Mouse (Mus musculus) naive thymus-derived CD4-positive, alpha-beta T cell, adult 2 months (primary cell): ENCODE measurements around the gene Man2a2.

Source experiments
- DNase-seq: peaks from one replicate; pipeline ENCODE4 v3.0.0-alpha.2; 2011; ENCODE audit warnings: low read depth

Gene Man2a2

DNA sequence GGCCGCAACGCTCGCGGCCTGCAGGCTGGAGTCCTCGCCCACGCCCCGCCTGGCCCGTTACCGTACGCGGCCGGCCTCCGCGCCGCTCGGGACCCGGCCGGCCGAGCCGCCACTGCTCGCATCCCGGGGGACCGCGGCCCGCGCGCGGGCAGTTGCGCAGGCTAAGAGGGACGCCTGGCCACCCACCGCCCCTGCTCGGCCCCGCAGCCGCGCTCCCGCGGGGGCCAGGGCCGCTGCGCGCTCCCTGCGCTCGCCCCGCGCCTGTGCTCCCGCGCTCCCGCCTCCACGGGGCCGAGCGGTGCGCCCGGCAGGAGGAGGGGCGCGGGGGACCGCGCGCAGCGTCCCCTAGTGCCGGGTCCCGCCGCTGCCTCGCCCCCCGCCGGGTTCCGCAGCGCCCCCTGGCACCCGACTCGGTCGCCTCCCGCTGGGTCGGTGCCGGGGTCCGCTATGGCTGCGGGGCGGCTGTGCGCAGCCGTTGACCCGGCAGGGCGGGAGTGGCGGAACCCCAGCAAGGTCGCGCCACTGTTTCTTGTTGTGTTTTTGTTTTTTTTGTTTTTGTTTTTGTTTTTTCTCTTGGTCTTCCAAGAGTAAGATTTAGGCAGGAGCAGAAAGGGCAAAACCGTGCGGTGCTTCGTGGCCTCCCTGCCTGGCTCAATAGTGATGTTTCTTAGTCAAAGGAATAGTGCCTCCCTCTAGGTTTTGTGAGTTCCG is at the start of gene Man2a2:
Gene Man2a2, minus strand, starts transcription at position 335 of the 711 bp plus-strand sequence.
- DNase-seq = peak; percentile 86

DNA sequence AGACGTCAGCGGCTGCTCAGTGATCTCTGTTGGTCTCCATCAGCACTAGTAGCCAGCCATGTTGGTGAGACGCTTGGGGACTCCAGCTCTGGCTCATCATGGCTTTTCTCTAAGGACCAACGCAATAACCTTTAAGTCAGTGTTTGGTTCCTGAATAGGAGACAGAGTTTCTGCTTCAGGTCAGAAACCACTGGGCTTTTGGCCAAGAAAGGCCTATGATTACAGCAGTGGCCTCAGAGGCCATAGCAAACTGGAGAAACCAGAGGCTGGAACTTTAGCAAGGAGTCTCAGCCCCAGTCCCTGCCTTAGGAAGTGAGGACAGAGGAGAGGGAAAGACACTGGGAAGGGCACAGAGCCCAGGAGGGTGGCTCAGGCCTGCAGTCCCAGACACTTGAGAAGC is 49.4 kb upstream of the Man2a2 start:
- no peak for DNase-seq

DNA sequence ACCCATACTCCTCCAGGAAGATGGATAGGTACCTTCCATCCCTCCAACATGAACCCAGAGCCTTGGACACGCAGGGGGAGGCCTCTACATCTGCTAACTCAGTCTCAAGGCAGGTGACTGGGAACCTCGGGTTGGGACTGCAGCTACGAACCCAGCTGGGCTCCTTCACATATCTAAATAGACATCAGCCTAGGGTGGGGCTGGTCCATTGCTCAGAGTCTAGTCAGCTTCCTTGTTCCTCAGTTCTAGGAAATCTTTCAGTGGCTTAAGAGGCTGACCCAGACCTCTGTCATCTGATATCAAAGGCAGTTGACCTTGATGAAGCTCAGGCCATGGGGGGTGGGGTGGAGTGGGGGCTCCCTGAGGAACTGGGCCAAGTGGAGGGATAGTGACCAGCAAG is 48.1 kb upstream of the Man2a2 start:
- DNase-seq = no peak

DNA sequence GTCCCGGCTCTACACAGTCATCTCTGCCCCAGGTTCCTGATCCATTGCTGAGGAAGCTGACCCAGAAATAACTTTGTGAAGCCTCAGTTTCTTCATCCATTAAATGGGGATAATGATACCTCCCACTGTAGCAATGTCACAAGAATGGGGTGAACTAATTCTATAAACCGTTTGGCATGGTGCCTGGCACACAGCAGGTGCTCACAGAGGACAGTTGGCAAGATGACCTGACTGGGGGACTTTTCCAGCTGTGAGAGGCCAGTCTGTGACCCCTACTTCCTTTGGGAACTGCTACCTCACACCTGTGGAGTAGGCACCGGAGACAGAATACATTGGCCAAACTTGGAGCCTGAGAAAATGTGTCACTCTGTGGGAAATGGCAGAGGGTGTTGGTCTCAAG is 46.9 kb upstream of the Man2a2 start:
- no peak for DNase-seq

DNA sequence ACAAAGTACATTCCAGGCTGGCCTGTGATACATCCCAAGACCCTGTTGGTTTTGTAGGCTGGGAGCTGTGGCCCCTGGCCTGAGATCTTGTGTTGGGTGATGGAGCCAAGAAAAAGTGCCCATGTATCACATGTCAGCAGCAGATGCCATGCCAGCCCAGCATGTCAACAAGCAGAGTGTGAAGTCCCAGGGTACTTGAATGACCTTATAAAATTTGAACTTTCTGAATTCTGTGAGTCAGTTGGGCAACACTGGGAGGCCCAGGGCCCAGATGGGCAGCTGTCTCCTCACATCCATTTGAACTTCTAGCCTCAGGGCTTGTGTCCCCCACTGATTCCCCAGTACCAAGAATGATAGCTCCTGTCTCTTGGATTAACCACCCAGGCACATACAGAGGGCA is 46.4 kb upstream of the Man2a2 start:
- no peak for DNase-seq

DNA sequence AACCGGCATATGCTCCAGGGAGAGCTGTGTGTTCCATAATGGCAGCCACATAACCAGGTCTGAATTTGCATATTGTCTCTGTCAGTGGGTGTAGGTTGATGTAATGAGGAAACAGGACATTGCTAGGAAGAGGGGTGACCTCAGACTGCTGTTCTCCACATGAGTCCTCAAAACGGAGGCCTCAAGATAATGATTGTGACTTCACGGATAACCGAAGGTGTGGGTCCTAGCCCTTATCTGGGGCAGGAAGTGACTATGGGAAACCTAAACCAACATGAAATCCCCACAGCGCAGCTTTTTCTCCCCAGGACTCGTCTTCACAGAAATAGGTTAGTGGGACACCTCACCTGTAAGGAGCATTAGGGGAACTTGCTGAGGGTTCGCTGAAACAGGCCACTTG is 45.8 kb upstream of the Man2a2 start:
- peak; percentile 31 for DNase-seq

DNA sequence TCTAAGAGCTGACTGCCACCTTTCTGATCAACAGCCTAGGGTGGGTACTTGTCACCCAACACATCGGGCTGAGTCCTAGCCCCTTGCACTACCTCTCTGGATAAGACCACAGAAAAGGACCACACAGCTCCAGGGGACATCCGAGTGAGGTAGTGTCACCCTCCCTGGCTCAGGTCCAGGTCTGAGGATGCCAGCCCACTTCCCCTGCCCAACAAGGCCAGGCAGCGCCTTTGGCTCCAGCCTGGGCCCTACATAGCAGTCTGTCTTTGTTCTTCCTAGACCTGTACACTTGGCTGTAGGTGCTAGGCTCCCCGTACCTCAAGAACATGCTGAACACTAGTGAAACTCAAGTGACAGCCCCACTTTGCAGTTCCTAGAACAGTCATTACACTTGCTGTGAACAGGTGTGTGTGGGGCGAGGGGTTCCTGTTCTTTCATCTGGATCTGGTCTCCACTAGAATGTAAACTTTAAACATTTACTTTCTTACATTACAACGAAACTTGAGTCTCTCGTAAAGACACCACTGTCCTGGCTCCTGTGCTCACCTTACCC is 43.2 kb upstream of the Man2a2 start:
- peak; percentile 39 for DNase-seq

DNA sequence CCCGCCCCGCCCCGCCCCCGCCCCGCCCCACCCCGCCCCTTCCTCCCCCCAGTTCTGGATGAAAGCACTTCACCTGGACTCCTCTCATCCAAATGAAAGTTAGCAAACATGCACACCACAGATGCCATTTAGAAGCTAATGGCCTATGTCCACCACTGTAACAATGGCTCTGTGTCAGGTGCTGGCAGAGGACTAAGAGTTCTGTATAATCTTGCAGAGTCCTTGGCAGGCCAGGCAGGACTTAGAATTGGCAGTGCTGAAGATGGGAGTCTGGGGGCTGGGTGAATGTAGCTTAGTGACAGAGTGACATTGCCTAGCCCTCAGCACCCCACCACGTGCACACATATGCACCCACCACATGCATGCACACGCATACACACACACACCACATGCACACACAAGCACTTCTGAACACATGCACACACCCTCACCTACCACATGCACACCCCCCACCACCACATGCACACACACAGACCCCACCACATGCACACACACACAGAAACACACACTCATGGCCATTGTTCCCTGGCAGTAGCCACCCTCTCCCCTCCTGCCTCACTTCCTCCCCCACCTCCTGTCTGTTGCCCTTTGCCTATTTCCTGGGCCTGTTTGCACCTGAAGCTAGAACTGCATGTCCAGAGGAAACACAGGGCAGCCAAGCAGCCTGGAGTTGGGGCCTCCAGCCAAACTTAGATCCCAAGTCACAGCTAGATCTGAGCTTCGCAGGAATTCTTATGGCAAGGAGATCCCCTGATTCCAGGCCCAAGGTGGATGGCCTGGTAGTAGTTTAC is 42.5 kb upstream of the Man2a2 start:
- DNase-seq = no peak

DNA sequence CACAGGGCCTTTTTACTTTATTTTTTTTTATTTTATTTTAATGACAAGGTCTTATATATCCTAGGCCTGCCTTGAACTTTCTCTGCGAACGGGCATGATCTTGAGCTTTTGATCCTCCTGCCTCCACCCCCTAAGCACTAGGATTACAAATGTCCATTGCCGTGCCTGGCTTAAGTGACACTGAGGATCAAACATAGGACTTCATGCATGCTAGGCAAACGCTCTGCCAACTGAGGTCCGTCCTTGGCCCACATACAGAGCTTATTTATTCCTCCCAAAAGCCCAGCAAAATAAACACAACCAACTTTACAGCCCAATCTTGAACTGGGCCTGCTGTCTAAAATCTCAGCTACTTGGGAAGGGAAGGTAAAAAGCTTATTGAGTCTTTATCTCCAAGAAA is 41.6 kb upstream of the Man2a2 start:
- DNase-seq = no peak

DNA sequence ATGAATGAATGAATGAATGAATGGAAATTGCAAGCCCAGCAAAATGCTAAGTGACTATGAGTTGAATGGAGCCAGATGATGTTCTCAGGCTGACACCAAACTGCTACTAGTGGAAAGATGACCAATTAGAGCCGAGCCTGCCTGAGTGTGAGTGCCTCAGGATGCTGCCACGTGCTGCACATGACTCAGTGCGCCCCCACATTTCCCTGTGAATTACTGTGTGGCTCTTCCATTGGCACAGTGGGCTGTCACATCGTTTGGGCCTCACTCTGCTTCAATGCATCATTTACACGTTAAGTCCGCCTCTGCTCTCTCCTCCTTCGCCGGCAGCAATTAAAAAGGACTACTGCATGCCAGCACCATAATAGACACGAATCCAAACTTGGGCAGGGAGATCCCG is 41.1 kb upstream of the Man2a2 start:
- no peak for DNase-seq

DNA sequence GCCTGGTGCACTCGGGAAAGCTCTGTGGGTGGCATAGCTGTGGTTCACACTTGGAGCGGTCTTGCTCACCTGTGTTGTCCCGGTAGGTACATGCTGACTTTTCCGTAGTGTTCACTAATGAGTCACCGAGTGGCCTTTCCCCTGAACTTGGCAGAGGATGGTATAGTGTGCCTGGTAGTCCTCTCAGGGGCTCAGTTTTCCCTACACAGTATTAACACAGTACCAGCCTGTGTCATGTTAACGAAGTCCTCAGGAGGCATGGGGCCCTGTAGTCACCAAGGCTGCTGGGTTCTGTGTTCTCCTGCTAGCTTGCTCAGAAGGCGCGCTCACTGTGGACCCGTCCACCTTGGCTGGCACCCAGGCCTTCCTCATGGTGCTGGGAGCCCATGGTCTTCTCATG is 39.2 kb upstream of the Man2a2 start:
- DNase-seq = no peak

DNA sequence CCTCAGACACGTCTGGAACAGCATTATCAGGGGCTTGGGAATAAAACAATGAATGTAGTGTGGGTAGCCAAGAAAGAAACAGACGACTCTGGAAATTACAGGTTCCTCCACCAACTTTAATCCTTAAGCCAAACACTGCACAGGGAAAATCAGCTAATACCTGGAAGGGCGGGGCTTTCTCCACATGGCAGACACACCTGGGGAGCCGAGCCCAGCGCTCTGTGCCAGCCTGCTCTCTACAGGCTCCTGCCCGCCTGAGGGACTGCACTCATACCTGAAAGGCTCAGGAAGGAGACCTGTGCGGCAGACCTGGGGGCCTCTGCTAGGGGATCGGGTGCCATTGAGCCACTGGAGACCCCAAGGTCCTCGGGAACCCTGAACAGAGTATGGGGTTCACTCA is 36.5 kb upstream of the Man2a2 start:
- no peak for DNase-seq

DNA sequence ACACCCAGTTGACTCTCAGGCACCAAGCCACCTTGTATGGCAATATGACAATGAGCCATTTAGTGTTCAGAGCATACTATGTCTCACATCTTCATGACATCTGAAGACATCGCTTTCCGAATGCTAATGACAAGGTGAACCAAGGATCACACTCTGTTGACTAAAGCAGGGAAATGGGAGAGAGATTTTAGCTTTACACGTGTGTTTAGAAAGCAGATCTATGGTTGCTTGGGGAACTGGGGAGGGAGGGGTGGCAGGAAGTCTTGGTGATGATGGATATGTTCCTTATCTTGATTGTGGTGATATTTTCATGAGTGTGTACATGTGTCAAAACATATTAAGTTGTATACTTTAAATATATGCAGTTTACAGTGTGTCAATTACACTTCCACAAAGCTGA is 35.0 kb upstream of the Man2a2 start:
- no peak for DNase-seq

DNA sequence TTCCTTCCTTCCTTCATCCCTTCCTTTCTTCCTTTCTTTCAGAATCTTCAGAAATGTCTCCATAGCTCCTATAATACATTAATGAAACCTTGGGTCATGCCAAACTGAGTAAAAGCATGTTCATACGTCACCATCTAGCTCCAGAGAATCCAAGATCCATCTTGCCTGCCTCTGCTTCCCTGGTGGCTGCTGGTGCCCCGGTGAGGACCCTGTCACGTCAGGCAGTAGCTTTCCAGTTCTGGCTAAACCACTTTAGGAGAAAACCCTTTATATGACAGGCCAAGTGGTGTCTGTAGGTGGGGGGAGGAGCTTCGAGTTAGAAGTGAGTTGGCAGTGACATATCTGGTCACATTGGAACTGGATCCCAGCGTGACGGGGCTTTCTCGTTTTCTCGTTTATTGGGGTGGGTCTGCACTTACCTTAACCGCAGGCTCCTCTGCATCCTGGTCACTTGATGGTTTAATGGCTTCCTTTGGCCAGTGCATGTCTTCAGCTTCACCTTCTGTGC is 34.1 kb upstream of the Man2a2 start, which contains the start of gene Furin:
Gene Furin, minus strand, starts transcription at position 249 of the 508 bp plus-strand sequence.
- DNase-seq = no peak

DNA sequence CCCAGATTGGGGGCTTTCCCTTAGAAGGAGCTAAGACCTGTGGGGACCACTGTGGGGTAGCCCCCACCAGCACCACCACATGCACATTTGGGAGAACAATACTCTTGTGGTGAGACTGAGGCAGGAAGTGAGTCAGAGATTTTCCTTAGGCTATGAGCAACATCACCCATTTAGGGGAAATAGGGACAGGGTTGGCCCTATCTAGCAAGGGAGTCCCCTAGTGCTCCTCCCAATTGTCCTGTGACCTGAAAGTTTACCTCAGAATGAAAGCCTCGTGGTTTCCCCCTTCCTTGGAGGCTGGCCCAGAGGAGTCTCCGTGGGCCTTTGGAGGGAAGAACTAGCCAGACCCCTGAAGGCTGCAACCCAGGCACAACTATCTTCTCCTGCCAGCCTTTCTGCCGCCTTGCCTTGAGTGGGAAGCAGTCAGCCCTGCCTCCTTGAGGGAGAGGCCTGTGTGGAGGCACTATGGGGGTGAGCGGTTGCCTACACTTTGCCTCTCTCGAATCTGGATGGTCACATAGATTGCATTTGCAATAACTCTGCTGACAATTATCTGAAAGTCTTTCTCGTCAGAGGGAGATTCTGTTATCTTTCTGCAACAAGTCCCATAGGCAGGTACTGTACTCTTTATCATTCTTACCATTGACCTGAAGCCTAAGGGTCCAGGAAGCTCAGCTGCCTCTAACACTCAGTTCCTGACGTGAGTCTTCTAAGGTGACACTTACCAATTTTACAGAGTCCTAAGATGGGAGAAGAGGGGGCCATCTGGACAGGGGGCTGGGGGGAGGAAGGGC is 33.1 kb upstream of the Man2a2 start:
- peak; percentile 65 for DNase-seq

DNA sequence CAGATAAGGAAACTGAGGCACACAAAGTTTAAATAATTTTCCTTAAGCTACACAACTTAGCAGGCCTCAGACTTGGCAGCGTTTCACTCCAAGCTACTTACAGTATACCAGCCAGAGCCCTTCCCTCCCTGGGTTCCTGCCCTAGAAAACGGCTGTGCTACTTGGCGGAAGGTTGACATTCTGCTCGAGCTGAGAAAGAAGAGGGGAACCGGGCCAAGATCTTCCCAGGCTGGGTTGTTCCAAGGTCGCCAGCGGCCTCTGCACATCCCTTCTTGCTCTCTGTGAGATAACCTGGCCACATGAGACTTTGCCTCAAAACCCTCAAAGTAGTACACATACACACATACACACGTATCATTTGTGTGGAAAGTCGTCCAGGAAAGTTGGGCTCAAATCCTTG is 32.4 kb upstream of the Man2a2 start:
- peak; percentile 43 for DNase-seq

DNA sequence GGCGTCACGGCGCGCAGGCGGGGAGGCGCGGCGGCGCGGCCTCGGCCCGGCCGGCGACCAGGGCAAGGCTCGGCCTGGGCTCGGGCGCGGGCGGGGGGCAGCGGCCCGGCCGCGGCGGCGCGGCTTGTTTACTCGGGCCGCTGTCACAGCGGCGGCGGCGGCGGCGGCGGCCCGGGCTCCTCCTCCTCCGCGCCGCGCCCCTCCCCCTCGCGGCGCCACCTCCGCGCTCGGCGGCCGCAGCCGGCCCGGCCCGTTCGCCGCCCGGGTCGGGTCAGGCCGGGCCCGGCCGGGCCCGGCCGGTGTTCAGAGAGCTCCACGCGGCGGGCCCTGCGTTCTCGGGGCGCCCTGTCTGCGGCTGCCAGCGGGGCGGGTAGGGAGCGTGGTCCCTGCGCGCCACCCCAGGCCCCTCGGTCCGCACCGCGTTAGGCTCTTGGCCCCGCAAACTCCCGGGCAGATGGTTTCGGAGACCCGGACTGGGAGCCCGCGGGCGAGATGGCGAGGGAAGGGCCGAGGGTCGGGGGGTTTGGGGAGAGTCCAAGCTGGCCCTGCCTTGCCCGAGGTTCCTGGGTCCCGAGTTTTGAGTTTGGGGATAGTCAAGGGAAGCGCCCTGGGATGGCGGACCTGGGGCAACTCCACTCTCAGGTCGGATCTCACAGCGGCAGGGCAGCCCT is 31.6 kb upstream of the Man2a2 start:
- peak; percentile 67 for DNase-seq

DNA sequence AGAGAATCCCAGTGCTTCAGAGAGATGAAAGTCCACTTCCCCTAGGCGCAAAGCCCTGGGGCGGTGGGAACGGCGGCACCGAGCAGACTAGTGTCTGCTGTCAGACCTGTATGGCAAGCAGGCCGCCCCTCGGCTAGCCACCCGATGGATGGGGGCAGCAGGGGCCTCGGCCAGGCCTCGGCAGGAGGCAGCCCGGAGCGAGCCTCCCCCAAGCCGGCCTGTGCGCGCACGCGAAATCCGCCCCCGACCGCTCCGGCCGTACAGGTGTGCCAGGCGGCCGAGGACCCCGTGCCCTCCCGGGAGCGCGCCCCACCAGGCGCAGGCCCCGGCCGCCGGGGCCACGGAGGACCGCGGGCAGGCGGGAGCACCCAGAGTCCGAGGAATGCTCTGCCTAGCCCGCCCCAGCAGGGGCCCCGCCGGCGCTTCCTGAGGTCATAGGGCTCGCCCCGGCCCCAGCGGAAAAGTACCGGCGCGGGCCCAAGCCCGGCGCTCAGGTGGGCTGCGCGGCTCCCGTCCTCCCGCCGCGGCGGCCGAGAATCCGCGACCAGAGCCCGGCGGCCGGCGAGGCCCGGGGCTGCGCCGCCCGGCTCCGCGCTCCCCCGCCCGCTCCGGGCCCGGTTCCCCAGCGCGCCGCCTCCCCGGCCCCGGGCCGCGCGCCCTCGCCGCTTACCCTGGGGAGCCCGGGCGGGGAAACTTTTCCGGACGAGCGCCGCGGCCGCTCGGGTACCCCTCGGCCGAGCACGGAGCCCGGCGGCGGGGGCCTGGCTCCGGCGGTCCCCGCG is 30.9 kb upstream of the Man2a2 start:
- DNase-seq = peak; percentile 54

DNA sequence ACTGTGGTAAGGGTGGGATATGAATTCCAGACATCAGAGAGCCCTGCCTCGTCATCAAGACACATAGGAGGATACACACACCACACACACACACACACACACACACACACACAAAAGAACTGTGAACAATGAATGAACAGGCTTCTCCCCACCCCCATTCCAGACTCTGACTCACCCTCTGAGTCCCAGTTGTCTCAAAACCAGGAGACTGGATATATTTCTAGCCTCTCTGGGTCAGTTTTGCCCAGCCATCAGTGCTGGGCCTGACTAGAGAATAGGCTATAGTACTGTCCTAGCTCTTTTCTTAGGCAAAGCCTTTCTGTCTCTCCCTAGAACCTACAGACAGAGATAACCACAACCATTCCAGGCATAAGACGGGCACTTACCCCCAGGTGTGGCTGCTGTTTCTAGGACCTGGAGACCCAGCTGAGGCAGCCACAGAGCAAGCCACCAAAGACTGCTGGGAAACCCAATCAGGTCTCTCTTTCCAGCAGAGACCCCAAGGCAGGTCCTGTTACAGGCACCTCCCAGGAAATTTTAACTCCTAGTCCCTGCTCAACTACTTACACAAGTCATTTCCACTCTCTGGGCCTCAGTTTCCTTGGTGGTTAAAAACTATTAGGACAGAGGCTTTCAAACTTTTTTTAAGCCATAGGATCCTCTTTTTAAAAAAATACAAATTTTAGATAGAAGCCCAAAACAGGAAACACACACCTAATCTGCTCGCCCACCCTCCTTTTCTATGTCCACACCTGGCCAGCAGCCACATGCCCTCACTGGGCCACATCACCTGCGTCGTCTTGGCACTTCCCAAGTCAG is 30.1 kb upstream of the Man2a2 start:
- no peak for DNase-seq

DNA sequence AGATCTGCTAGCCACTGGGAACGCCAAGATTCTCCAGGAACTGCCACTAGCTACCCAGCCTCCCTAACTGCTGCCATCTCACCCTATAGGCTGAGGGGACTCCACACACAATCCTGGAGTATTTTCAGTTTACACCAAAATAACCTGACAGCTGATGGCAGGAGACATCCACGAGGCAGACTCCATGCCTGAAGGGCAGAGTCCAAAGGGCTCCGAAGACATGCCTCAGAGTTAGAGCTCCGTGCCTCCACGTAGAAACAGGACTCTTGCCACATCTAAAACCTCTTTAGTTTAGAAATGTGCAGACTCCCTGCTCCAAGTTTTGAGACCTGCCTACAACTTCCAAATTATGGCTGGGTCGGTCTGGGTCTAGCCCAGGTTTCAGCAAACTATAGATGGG is 29.4 kb upstream of the Man2a2 start:
- DNase-seq = no peak
